Mouse (Mus musculus): ENCODE data around the gene Kpna2.
"Not testable (repeated sequence)": the region's sequence is repeated elsewhere in the genome, so short reads cannot be mapped to it uniquely, and the experiment has no call there.

The Kpna2 gene

DNA sequence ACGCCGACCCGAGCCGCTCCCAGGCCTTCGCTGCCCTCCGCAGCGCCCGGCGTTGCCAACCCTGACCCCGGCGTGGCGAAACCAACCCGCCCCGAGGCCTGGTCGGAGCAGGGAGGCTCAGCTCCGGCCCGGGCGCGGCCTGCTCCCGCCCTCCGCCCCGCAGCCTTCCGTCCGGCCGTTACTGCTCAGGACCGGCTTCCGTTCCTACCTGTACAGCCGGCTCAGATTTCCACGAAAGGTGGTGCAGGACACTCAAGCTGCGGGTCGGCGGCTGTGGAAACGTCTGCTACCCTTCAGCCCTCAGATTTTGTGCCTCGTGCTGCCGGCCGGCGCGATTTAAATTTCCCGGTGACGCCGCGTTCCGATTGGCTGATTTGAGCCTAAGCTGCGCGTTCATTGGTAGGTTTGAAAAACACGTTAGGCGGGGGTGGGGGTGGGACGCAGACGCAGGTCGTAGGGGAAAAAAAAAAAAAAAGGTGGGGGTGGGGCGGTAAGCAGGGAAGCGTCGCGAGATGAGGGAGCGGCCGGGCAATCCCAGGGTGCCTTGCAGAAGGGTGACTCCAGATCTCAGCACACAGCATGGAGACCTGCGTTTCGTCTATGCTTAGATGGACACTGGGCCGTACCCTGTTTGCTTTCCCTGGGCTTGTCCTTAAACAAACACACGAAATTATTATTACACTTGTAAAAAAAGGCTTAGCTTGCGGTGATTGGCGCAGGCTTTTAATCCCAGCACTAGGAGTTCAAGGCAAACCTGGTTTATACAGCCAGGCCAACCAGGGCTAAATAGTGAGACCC lies at the start of gene Kpna2:
Gene Kpna2 (minus strand): TSS at position 391 of the 798 bp plus-strand sequence.
- in situ Hi-C loops (cut with MboI, MseI), result no loop called here

DNA sequence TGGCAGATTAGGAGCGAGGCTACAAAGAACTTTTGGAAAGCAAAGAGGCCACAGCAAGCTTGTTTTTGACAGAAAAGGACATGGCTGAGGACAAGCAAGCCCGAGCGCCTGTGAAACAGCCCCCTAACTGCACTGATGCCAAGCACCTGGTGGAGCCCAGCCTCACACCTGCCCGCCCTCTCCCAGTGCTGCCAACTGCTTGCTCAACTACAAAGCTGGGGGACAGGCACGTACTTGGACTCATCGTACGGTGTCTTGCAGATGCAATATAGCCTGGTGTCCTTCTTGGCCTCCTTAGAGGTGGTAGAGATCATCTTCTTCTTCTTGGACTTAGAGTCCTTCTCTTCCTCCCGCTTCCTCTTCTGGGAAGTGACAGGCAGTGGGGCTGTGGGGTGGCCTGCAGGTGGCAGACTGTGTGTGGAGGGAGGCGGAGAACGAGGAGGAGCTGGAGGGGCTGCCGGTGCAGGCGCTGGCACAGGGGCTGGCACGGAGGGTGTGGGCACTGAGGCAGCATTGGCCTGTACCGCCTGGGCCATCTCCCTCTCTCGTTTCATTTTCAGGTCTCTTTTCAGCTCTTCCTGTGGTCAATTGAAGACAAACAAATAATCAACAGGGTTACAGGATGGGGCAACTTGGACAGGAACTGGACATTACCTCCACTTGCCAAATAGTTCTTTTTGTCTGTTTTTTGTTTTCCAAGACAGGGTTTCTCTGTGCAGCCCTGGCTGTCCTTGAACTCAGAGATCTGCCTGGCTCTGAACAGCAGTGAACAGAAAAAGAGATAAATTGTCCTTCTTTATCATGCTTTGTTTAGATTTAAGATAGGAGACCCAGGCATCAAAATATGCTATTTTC lies 47.7 kb upstream of the Kpna2 start:
- in situ Hi-C loops (cut with MboI, MseI), result no loop called here

DNA sequence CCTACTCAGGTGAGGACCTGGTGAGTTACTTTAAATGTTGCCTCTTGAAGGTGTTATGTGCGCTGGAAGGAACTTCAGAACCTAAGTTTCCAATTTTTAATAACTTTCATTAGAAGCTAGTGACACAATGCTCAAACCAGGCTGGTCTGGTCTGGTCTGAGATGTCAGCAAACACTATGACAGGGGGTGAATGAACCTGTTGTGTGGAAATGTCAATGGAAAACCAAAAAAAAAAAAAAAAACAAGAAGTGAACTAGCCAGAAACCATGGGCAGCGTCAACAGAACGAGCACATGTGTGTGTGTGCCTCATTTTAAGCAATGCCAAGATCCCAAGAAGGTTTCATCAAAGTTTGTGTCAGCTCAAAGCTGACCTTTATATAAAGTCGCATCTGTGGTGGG lies 46.2 kb upstream of the Kpna2 start:
- in situ Hi-C loops (cut with MboI, MseI), result no loop called here

DNA sequence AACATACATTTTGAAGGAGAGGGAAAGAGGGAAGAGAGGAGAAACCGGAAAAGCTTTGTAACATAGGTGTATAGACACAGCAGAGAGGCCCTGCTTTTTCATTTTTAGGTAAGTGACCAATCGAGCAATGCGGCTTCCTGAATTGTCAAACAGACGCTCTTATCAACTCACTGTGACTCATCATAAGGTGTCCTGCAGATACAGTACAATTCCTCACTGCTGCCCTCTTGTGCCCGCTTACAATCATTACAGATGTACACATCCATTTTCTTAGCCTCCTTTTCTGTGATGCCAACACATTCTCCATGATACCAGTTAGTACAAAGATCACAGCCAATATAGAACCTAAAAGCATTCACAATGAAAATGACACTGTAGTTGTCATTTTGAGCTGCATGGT lies 45.0 kb upstream of the Kpna2 start:
- in situ Hi-C loops (cut with MboI, MseI), result no loop called here

DNA sequence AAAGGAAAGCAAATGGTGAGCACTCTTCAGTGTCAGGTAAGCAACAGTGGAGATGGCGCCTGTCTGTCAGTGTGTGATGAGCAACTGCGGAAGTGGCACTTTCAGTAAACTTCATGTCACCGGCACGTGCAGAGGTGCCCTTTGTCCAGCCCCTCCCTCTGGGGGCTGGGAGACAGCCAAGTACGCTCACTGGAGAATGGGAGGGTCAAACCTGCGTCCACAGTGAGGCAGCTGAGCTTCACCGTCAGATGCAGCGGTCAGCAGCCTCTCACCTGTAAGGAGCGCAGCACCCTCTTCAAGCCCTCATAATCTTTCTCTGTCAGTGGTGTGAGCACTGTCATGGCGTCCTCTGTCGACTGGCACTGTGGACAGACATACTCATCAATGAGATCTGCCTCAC lies 44.0 kb upstream of the Kpna2 start:
- in situ Hi-C loops (cut with MboI, MseI), result no loop called here

DNA sequence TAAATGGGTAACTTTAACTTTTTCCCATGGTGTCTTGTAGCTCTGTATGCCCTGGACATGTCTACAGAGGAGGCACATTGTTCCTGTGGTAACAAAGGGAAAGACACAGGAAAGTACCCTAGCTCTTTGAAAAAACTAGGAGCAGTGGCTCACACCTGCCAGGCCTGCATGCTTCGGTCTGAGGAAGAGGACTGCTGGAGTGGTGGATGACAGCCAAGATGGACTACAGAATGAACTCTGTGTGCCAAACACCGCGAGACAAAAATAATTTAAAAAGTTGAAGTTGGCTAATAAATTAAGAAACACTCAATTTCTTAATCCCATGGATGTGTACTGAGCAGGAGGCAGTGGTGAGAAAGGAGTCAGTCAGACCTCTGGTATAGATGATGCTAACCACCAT lies 42.1 kb upstream of the Kpna2 start:
- in situ Hi-C loops (cut with MboI, MseI), result no loop called here

DNA sequence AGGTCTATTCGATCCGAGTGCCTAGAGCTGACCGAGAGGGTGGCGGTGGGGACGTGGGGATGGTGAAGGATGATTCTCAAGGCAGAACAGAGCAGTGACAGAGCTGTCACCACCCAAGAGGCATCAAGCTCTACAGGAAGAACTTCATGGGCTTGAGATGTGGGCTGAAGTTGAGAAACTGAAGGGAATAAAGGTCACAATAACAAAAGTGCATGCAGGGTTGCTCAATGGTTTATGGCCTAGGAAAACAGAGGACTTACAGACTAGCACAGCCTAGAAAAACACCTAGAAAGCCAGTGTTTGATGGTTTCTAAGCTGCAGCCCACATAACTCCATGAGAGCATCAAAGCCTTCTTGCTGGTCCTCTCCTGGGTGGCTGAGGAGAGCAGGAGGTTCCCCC lies 40.1 kb upstream of the Kpna2 start:
- in situ Hi-C loops (cut with MboI, MseI), result loop anchor here in 1 of 2 experiments (10.0 kb wide), 1 partner anchor 1115 kb away; no protein-coding TSS in a partner anchor

DNA sequence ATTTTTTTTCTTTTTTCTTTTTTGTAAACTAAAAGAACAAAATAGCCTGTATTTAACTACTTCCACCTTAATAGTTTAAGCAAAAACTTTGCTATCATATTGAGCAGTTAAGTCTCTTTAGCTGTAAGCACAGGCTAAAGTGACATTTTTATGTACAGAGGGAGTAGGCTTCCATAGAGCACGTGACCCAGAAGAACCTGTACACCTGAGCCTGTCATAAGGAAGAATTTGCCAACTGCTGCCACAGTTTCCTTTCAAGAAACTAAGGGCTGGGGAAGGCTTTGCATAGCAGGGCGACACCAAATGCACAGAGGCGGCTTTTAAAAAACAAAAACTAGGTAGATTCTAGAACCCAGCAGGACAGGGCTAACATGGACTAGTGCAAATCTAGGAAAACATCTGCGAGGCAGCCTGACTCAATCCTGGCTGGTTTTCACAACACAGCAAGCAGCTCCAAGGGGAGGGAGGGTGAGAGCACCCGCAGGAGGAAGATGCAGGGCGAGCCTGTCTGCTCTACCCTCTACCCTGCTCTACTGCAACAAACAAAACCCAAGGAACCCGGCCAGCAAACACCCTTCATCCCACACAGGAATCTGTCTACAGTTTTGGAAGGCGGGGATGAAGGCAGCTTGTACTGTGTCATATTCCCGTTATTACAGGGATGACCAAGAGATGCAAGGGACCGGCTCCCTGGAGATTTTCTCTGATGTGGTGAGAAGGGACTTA lies 34.9 kb upstream of the Kpna2 start:
- in situ Hi-C loops (cut with MboI, MseI), result loop anchor here in 1 of 2 experiments (5.0 to 10.0 kb wide), 2 partner anchors 102 to 1109 kb away; no protein-coding TSS in a partner anchor

DNA sequence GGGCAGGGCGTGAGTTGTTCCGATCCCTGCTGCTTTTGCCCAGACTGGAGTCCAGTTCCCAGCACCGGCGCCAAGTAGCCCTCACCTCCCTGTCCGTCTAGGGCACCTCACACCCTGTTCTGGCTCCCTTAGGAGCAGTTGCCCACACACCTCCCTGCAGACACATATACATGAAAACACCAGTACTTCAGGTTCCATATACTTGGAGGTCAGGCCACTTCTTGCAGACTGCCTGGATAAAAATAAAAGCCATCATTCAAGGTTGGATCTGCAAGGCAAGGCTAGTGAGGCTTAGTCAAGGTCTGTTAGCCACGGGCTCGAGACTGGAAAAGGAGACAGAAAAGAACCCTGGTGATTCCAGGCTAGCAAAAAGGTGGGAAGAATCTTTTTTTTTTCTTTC lies 32.3 kb upstream of the Kpna2 start:
- in situ Hi-C loops (cut with MboI, MseI), result loop anchor here in 1 of 2 experiments (5.0 to 10.0 kb wide), 2 partner anchors 99 to 1107 kb away; no protein-coding TSS in a partner anchor

DNA sequence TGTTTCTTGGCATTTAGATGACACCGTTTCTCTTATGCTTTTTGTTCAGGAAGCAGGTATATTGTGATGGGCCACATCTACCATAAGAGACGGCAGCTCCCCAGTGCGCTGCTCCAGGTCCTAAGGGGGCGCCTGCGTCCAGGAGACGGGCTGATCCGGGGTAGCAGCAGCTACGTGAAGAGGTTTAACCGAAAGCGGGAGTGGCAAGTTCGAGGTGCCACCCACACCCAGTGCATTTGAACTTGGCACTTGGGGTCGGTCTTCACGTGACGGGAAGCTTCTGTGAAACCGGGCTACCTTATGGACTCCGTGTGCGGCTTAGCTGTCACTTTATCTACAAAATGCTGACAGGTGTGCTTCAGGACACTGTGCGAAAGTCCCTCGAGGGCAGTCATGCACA lies 30.2 kb upstream of the Kpna2 start:
- in situ Hi-C loops (cut with MboI, MseI), result no loop called here

DNA sequence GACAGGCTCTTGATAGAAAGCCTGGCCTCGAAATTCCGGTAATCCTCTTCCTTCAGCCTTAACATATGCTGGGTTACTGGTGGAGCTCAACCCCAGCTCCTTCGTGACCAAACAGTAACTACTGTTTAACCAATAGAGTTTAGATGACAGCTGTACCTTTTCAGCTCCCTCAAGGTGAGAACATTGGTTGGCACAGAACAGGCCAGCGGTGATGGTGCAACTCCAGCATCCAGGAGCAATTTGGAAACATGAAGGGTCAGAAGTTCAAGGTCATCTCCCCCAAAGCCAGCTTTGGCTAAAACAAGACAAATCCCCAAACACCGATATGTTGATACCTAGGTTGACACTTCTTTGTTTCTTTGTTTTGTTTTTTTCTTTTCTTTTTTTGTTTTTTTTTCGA lies 29.4 kb upstream of the Kpna2 start:
- in situ Hi-C loops (cut with MboI, MseI), result no loop called here

DNA sequence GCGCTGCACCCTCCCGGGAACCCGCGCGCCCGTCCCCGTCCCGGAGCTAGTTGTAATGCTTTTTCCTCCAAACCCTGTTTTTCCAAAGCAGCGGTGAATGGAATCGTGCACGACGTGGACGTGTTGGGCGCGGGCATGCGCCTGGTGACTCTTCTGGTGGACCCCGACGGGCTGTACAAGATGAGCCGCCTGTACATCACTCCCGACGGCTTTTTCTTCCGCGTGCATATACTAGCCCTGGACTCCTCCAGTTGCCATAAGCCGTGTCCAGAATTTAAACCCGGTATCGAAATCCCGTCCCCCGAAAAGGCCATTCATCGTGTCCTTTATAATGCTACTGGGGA lies 28.9 kb upstream of the Kpna2 start:
- in situ Hi-C loops (cut with MboI, MseI), result no loop called here

DNA sequence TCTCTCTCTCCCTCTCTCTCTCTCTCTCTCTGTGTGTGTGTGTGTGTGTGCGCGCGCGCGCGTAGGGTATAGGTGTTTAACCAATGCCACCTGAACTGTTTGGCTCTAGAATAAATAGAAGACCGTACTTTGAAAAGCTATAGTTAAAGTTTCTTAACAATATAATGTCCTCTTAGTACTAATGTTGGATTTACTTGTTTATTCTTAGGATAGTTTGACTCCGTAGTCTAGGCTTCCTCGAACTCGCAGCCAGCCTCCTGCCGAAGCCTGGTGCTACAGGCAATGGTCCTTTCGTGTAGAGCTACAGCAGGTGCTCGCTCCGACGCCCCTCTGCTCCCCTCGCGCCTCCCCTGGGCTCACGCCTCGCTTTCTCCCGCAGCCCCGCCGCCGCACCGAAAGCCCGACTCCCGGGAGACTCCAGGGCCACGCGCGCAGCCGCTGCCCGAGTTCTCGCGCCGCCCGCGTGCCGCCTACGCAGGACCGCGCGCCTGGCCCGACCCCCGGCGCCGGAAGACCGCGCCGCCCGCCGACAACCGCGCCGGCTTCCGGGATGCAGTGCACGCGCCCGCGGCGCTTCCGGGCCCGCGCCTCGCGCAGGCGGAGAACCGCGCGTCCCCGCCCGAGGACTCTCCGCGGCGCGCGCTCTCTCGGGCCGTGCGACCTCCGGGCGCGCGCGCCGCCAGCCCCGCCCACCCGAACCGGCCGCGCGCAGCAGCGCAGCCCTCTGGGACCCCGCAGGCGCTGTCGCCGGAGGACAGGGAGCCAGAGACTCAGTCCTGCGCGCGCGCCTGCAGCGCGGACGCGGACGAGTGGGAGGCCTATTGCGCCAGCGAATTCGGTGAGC lies 28.3 kb upstream of the Kpna2 start:
- in situ Hi-C loops (cut with MboI, MseI), result no loop called here

DNA sequence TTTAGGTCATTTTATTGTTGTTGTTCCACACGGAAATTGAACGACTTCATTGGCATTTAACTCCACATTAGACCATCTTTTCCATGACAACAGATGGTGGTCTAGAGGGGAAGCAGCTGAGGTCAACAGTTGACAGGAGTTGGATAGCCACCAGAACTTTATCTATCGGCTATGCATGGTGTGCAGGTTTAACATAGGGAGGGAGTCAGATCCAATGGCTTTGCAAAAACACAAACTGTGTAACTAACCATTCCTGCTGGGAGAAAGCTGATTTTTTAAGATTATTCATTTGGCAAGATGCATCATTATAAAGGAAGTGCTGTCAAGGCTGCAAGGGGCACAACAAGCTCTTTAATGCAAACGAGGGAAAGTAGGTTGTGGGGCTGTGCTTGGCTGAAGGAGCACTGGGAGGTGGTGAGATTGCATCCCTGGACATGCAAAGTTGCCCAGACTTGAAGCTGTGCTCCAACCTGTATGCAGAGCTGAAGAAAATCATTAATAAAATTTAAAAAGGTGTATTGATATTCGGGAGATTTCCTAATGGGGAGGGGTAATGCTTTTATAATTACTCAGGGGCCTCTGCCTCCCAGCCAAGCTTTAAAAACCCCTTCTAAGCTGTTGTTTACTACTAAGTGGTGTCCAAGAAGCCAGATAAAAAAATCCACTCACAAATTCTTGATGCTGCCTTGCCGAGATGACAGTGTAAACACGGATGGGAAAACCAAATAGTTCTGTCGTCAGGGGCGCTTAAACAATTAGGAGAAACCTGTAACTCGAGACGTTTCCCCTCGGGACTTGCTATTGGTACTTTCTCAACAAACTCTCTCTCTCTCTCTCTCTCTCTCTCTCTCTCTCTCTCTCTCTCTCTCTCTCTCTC lies 27.5 kb upstream of the Kpna2 start:
- in situ Hi-C loops (cut with MboI, MseI), result no loop called here

DNA sequence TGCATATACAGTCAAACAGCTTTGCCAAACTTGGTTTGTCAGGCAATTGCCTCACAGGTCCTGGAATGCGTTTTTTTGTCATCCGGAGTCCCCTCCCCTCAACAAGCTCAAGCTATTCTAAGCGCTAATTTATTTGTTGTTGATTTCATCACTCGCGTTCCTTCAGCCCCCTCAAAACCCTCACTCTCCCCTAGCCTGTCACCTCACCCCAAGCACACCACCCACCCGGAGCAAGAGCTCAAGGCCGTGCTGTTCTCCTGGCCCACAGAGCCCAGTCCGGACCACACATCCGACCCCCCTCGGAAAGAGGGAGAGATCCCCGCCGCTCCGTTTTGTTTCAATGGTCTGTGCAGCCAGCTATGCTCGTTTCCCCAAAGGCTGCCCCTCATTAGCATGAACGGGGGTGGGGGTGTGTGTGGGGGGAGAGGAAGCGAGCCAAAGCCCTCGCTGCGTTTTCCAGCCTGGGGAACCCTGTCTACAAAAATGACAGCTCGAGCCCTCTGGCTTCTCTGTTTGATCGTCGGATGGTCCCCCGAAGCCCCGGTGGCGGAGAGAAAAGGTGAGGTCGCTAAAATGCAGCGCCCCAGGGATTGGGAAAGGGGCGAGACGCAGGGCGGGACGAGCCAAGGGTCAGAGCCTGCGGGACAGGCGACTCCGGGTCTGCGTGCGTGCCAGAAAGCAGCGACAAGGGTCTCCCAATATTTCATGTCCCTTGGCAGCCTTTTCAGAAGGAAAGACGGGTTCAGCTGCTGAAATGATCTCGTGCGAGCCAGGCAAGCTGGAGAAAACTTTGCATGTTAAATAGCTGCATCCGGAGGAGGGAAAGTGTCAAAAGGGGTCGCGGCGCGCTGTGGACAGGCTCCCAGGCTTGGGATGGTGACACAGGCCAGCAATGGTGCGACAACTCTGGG lies 26.3 kb upstream of the Kpna2 start, which contains the start of gene 1810010H24Rik:
Gene 1810010H24Rik (plus strand): TSS at position 271 of the 911 bp plus-strand sequence.
- in situ Hi-C loops (cut with MboI, MseI), result no loop called here

DNA sequence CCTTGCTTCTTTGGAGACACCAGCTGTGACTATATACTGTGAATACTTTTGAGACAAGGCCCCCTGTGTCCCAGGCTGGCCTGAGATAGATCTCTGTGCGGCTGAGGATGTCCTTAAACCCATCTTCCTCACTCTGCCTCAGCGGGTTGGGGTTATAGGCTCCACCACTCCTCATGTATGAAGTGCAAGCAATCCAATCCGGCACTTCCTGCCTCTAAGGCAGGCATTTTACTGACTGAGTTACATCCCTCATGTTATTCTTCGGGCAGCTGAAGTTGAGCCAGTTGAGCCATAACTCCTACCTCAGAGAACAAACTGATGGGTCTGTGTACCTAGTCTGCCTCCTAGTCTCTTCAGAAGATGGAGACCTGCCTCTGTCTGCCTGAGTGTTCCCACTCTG lies 25.1 kb upstream of the Kpna2 start:
- in situ Hi-C loops (cut with MboI, MseI), result no loop called here

DNA sequence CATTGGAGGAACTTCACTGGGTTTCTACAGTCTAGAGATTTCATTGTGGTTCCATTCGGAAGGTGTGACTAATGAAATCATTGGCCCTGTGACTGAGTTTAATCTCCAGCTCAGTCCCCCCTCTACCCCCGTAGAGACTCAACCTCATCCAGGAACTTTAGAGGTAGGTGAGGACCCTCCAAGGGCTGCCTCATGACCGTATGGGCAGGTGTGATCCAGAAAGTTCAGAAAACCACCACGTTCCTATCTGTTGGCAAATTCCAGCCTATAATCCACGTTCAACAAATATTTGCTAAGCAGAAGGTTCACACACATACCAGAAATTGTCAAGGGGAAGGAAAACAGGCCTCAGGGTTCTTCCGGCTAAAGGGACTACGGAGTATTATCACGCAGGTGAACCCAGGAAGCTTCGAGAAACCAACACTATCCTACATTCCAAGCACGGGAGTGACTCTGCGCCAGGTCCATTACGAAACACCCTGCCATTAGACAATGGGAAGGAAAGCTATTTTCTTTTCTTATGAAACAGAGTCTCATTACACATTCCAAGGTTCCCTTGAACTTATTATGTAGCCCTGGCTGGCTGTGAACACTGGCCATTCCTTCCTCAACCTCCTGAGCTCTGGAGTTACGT lies 22.8 kb upstream of the Kpna2 start:
- in situ Hi-C loops (cut with MboI, MseI), result no loop called here

DNA sequence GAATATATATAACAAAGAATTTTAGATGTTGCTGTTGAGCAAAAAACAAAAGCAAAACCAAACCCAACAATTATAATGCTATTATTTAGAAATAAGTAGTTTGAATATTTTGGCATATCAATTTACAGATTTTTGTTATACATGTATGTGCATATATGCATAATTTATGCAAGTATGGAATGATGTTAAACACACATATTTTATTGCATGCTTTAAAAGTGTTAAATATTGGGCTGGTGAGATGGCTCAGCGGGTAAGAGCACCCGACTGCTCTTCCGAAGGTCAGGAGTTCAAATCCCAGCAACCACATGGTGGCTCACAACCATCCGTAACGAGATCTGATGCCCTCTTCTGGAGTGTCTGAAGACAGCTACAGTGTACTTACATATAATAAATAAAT lies 20.4 kb upstream of the Kpna2 start:
- in situ Hi-C loops (cut with MboI, MseI), result not testable (repeated sequence)

Data from T-helper 17 cell (primary cell).